Mouse (Mus musculus): ENCODE measurements around the gene Snx33. TPM values are rescaled to one million over a fixed set of nuclear protein-coding genes. Genes with fewer than 3 reads are reported as not detected.

The Snx33 gene
- total and polyA plus RNA-seq, 3 experiments: 1.7 to 3.2 (median 2.6) TPM

DNA sequence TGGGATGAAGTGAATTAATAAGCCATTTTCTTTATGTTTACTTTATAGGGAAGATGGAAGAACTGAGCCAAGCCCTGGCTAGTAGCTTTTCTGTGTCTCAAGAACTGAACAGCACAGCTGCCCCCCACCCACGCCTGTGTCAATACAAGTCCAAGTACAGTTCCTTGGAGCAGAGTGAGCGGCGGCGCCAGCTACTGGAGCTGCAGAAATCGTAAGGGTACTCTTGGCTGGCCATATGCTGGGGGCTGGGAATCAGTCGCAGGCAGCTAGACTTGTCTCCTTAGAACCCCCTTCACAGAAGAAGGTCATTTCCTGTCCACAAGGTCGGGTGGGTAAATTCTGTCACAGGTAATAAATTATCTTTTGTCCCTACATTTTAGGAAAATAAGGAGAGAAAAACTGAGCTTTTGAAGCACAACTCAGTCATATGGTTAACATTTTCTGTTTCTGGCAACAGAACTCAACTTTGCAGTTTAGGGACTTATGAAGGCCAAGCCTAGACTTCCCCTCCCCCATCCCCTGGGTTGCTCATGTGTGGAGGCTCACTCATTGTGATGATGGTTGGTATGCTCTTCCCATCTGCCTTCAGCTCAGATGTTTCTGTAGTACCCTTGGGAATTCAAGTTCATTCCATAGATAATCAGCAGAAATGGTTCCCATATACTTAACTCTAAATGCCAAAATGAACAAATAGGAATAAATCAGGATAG is 28.9 kb upstream of the Snx33 start:
- Histone ChIP-seq H3K79me2 (replicated peaks; ENCODE audit: control insufficient read depth, extremely low read depth, insufficient read depth, poor library complexity, severe bottlenecking) (no peaks in the 10 kb centered on the region), H3K9ac (ENCODE audit: insufficient read depth, low read depth) (no peak overlapping the region), H3K4me3 (replicated peaks in 1 of 3; ENCODE audit: low read depth in 2 of 3, low read length in 2 of 3, poor library complexity in 1 of 3) (no peak overlapping the region), H3K36me3 (replicated peaks in 1 of 2; ENCODE audit: control insufficient read depth in 1 of 2, insufficient read depth in 1 of 2, low read length in 1 of 2) (peaks cover 5 to 35% of the 10 kb centered on the region in 2 experiments), H3K27me3 (replicated peaks) (no peaks in the 10 kb centered on the region), H3K27ac (ENCODE audit: insufficient read depth, low read depth) (no peak overlapping the region), H3K4me1 (ENCODE audit: control insufficient read depth in 1 of 2, insufficient read depth in 2 of 2) (peaks cover 3 to 11% of the 10 kb centered on the region in 2 experiments; a peak in 3 of 4 replicates), H3K9me3 (replicated peaks; ENCODE audit: low read length) (peaks cover 3% of the 10 kb centered on the region), H3K4me2 (ENCODE audit: insufficient read depth, low read depth, poor library complexity, severe bottlenecking) (no peak overlapping the region)
- dilution Hi-C loops (cut with MboI; ENCODE audit: extremely low pct_ligation_motif_present, extremely low pct_unique_long_range_greater_than_20kb, low sequenced_read_pairs) (no loop called here), in situ Hi-C loops (cut with MboI; ENCODE audit: low pct_ligation_motif_present, low pct_unique_long_range_greater_than_20kb, low sequenced_read_pairs) (no loop called here)
- no peak for DNase-seq (ENCODE audit: extremely low read depth)
- 0 out of 2 replicates have a peak, but pooled peaks have one; percentile 29 for TF ChIP-seq CHD2 (IDR thresholded peaks at IDR 0.05; ENCODE audit: low read length)
- TF ChIP-seq ZMIZ1 (IDR thresholded peaks at IDR 0.05; ENCODE audit: low read depth, low read length): no peak
- TF ChIP-seq ETS1 (conservative IDR thresholded peaks at IDR 0.05; ENCODE audit: low read depth, low read length): no peak

DNA sequence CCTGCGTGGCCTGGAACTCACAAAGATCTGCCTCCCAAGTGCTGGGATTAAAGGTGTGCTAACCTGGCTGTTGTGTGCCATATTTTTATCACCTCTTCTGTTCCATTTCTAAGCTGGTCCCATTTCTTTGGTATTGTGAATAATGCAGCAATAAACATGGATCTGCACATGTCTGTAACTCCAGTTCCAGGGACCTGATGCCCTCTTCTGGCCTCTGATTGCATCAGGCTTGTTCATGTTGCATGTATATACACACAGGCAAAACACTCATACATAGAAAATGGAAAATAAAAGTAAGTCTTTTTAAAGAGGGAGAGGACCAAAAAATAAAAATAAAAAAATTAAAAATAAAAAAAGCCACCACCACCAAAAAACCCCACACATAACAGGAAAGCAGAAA is 25.4 kb upstream of the Snx33 start:
- H3K4me2 ChIP-seq (ENCODE audit: insufficient read depth, low read depth, poor library complexity, severe bottlenecking): no peak overlapping the region
- TF ChIP-seq JUND (conservative IDR thresholded peaks at IDR 0.05; ENCODE audit: low read depth, low read length): no peak
- TF ChIP-seq CTCF (conservative IDR thresholded peaks at IDR 0.05 in 1 of 2, IDR thresholded peaks at IDR 0.05 in 1 of 2; ENCODE audit: low read depth in 2 of 2, low read length in 2 of 2): peak in 1 of 2 experiments; percentile 38; a peak in 2 of 4 replicates
- H3K4me1 ChIP-seq (ENCODE audit: control insufficient read depth in 1 of 2, insufficient read depth in 2 of 2): peaks cover 8 to 21% of the 10 kb centered on the region in 2 experiments
- peaks cover 5 to 18% of the 10 kb centered on the region in 2 experiments for H3K36me3 ChIP-seq (replicated peaks in 1 of 2; ENCODE audit: control insufficient read depth in 1 of 2, insufficient read depth in 1 of 2, low read length in 1 of 2)
- no peak overlapping the region for H3K4me3 ChIP-seq (replicated peaks in 1 of 3; ENCODE audit: low read depth in 2 of 3, low read length in 2 of 3, poor library complexity in 1 of 3)
- in situ Hi-C loops (cut with MboI; ENCODE audit: low pct_ligation_motif_present, low pct_unique_long_range_greater_than_20kb, low sequenced_read_pairs) (no loop called here), dilution Hi-C loops (cut with MboI; ENCODE audit: extremely low pct_ligation_motif_present, extremely low pct_unique_long_range_greater_than_20kb, low sequenced_read_pairs) (no loop called here)
- H3K27ac ChIP-seq (ENCODE audit: insufficient read depth, low read depth): no peak overlapping the region
- no peak for DNase-seq (ENCODE audit: extremely low read depth)
- H3K9me3 ChIP-seq (replicated peaks; ENCODE audit: low read length): no peaks in the 10 kb centered on the region
- H3K79me2 ChIP-seq (replicated peaks; ENCODE audit: control insufficient read depth, extremely low read depth, insufficient read depth, poor library complexity, severe bottlenecking): no peaks in the 10 kb centered on the region
- no peak overlapping the region for H3K9ac ChIP-seq (ENCODE audit: insufficient read depth, low read depth)
- H3K27me3 ChIP-seq (replicated peaks): no peaks in the 10 kb centered on the region

DNA sequence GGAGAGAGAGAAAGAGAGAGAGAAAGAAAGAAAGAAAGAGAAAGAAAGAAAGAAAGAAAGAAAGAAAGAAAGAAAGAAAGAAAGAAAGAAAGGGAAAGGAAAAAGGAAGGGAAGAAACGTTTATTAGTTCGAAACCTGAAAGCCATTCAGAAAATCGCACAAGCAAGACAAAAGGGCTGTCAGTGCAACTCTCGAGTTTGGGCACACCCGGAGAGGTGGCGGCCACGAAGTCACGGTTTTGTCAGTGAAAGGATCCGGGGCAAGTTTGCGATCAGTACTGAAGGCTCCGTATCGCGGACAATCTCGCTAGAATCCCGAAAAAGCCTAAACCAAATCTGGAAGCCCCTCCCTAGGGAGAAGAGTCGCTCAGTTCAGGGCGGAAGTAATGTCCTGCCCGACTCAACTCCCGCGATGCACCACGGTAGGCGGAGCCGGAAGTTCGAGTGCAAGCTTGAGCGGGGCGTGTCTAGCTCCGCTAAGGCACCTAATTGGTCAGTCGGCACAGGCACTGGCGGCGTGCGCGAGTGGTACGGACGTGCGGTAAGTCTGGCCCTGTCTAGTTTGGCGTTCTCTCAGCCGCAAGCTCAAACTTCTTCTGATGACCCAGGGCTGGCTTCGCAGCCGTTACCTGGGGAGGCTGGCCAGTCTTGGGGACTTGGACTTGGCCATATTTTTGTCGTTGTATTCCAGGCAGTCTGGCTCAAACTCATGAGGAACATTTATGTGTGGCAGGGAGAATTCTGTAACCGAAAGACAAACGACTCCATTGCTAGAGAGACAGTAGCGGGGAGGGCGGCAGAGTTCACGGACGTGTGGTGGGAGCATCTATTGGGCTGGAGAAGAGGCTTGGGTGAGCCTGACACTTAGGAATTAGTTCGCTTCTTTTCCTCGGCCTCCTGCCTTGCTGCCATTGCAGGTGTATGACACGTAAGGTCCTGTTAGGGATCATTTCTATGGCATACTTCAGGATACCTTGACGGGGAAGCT is 22.5 kb upstream of the Snx33 start, which contains the start of gene Snupn:
TSS of gene Snupn (plus strand) at position 465 of the 987 bp plus-strand sequence.
- H3K9me3 ChIP-seq (replicated peaks; ENCODE audit: low read length): no peaks in the 10 kb centered on the region
- TF ChIP-seq NRF1 (IDR thresholded peaks at IDR 0.05; ENCODE audit: low read depth, low read length) (peak; percentile 70), RAD21 (IDR thresholded peaks at IDR 0.05; ENCODE audit: low read depth, low read length) (no peak), IRF4 (IDR thresholded peaks at IDR 0.05; ENCODE audit: low read depth, low read length) (peak; percentile 43; the same call in 1 of the 2 replicates), MAZ (IDR thresholded peaks at IDR 0.05; ENCODE audit: low read depth, low read length) (0 out of 2 replicates have a peak, but pooled peaks have one; percentile 15), TCF12 (IDR thresholded peaks at IDR 0.05; ENCODE audit: low read depth, low read length) (peak; percentile 88), NELFE (IDR thresholded peaks at IDR 0.05; ENCODE audit: low read depth, low read length) (peak; percentile 98), E2F4 (IDR thresholded peaks at IDR 0.05; ENCODE audit: insufficient replicate concordance, low read depth, low read length) (no peak), CHD2 (IDR thresholded peaks at IDR 0.05; ENCODE audit: low read length) (peak; percentile 92), ZKSCAN1 (IDR thresholded peaks at IDR 0.05; ENCODE audit: borderline replicate concordance, low read depth, low read length) (no peak), ETS1 (conservative IDR thresholded peaks at IDR 0.05; ENCODE audit: low read depth, low read length) (no peak), MYC (IDR thresholded peaks at IDR 0.05; ENCODE audit: low read depth, low read length) (peak; percentile 50; the same call in 1 of the 2 replicates), ZMIZ1 (IDR thresholded peaks at IDR 0.05; ENCODE audit: low read depth, low read length) (peak; percentile 80; the same call in 1 of the 2 replicates), MAFK (IDR thresholded peaks at IDR 0.05; ENCODE audit: insufficient replicate concordance, low read length) (no peak), MEF2A (IDR thresholded peaks at IDR 0.05; ENCODE audit: borderline replicate concordance, low read depth, low read length) (0 out of 2 replicates have a peak, but pooled peaks have one; percentile 10), ZC3H11A (IDR thresholded peaks at IDR 0.05; ENCODE audit: low read depth, low read length) (no peak), ELF1 (IDR thresholded peaks at IDR 0.05; ENCODE audit: low read depth, low read length) (peak; percentile 96), POLR2AphosphoS2 (IDR thresholded peaks at IDR 0.05; ENCODE audit: low read depth, low read length) (peak; percentile 91), POLR2A (IDR thresholded peaks at IDR 0.05; ENCODE audit: low read depth, low read length) (peak; percentile 99), EP300 (IDR thresholded peaks at IDR 0.05; ENCODE audit: low read length) (no peak)

More for the DNA sequence above, 22.5 kb upstream of the Snx33 start, which contains the start of gene Snupn:
- peak within 1 kb of the TSS; percentile 59 for H3K27ac ChIP-seq (ENCODE audit: insufficient read depth, low read depth)
- H3K27me3 ChIP-seq (replicated peaks): no peaks in the 10 kb centered on the region
- dilution Hi-C loops (cut with MboI; ENCODE audit: extremely low pct_ligation_motif_present, extremely low pct_unique_long_range_greater_than_20kb, low sequenced_read_pairs): no loop called here
- no peaks in the 10 kb centered on the region for H3K79me2 ChIP-seq (replicated peaks; ENCODE audit: control insufficient read depth, extremely low read depth, insufficient read depth, poor library complexity, severe bottlenecking)
- H3K9ac ChIP-seq (ENCODE audit: insufficient read depth, low read depth): peak within 1 kb of the TSS; percentile 94
- H3K4me3 ChIP-seq (replicated peaks in 1 of 3; ENCODE audit: low read depth in 2 of 3, low read length in 2 of 3, poor library complexity in 1 of 3): peak within 1 kb of the TSS; percentile 67 to 78 (median 73)
- peaks cover 0 to 3% of the 10 kb centered on the region in 2 experiments for H3K36me3 ChIP-seq (replicated peaks in 1 of 2; ENCODE audit: control insufficient read depth in 1 of 2, insufficient read depth in 1 of 2, low read length in 1 of 2)
- in situ Hi-C loops (cut with MboI; ENCODE audit: low pct_ligation_motif_present, low pct_unique_long_range_greater_than_20kb, low sequenced_read_pairs): no loop called here
- H3K4me2 ChIP-seq (ENCODE audit: insufficient read depth, low read depth, poor library complexity, severe bottlenecking): peak within 1 kb of the TSS; percentile 53
- DNase-seq (ENCODE audit: extremely low read depth): peak; percentile 99
- H3K4me1 ChIP-seq (ENCODE audit: control insufficient read depth in 1 of 2, insufficient read depth in 2 of 2): peaks cover 8 to 16% of the 10 kb centered on the region in 2 experiments

Data from CH12.LX (cell line).